Mouse (Mus musculus) CD8-positive naive resting alpha-beta T cell, adult 2 months (primary cell): Measurements from ENCODE around the gene Lemd2.
"Not testable (repeated sequence)": the region's sequence is repeated elsewhere in the genome, so short reads cannot be mapped to it uniquely, and the experiment has no call there.

Source experiments
- DNase-seq, 2 experiments: peaks; one replicate each; pipeline ENCODE4 v3.0.0; 2022; ENCODE audit warnings: low read depth in 2 of 2, low spot score in 2 of 2

Lemd2 gene

GRCm38 (mm10) chr17:27204075-27204909 is at the start of gene Lemd2:
Lemd2 (minus strand) TSS chr17:27204469.
- peak; percentile 90 to 95 for DNase-seq

- DNase-seq: no peak
These were observed 46.9 kb upstream of the Lemd2 start for GRCm38 (mm10) chr17:27251150-27251549.

GRCm38 (mm10) chr17:27250461-27250860 is 46.2 kb upstream of the Lemd2 start:
- DNase-seq: no peak

- DNase-seq: no peak
These were observed 44.8 kb upstream of the Lemd2 start for GRCm38 (mm10) chr17:27249073-27249472.

GRCm38 (mm10) chr17:27247680-27248386 is 43.6 kb upstream of the Lemd2 start:
- no peak for DNase-seq

- no peak for DNase-seq
These were observed 41.6 kb upstream of the Lemd2 start for GRCm38 (mm10) chr17:27245851-27246381.

- DNase-seq: no peak
These were observed 40.6 kb upstream of the Lemd2 start for GRCm38 (mm10) chr17:27244912-27245311.

- DNase-seq: no peak
These were observed 38.2 kb upstream of the Lemd2 start for GRCm38 (mm10) chr17:27242194-27243189.

- DNase-seq: no peak
These were observed 36.5 kb upstream of the Lemd2 start for GRCm38 (mm10) chr17:27240556-27241457.

- DNase-seq: no peak
These were observed 35.7 kb upstream of the Lemd2 start for GRCm38 (mm10) chr17:27239941-27240340.

GRCm38 (mm10) chr17:27238637-27239036 is 34.4 kb upstream of the Lemd2 start:
- DNase-seq: no peak

GRCm38 (mm10) chr17:27237731-27238130 is 33.5 kb upstream of the Lemd2 start:
- DNase-seq: no peak

GRCm38 (mm10) chr17:27233298-27233697 is 29.0 kb upstream of the Lemd2 start:
- no peak for DNase-seq

GRCm38 (mm10) chr17:27232176-27232575 is 27.9 kb upstream of the Lemd2 start:
- DNase-seq: no peak

GRCm38 (mm10) chr17:27231586-27231985 is 27.3 kb upstream of the Lemd2 start:
- DNase-seq: not testable (repeated sequence)

GRCm38 (mm10) chr17:27231146-27231503 is 26.9 kb upstream of the Lemd2 start:
- no peak for DNase-seq

GRCm38 (mm10) chr17:27230455-27231145 is 26.3 kb upstream of the Lemd2 start:
- DNase-seq: no peak

GRCm38 (mm10) chr17:27229710-27230454 is 25.6 kb upstream of the Lemd2 start:
- DNase-seq: no peak
